Mouse (Mus musculus): ENCODE measurements around the gene Sltm. TPM values are rescaled to one million over a fixed set of nuclear protein-coding genes. Genes with fewer than 3 reads are reported as not detected.

Sltm gene
- polyA plus RNA-seq, 1 experiment from 2014 or later: 52.3 TPM

Other genes starting within 250 kb of the Sltm start
- 291 and 294 TPM in 2 replicates for gene Ccnb2, start 121.2 kb upstream of the Sltm start, polyA plus RNA-seq (2015; fragmentation: Nextera tagmentation; extraction: Ambion mirVana)
- gene Rnf111, start 39.0 kb upstream of the Sltm start, polyA plus RNA-seq (2015; fragmentation: Nextera tagmentation; extraction: Ambion mirVana): 18.6 and 21.6 TPM in 2 replicates
- 2.7 and 4.2 TPM in 2 replicates for gene Gm10642, start 113.5 kb downstream of the Sltm start, polyA plus RNA-seq (2015; fragmentation: Nextera tagmentation; extraction: Ambion mirVana)
- 16.1 and 25.1 TPM in 2 replicates for gene Mindy2, start 114.4 kb downstream of the Sltm start, polyA plus RNA-seq (2015; fragmentation: Nextera tagmentation; extraction: Ambion mirVana)
- gene Adam10, start 136.2 kb downstream of the Sltm start, polyA plus RNA-seq (2015; fragmentation: Nextera tagmentation; extraction: Ambion mirVana): 56.5 and 60.4 TPM in 2 replicates